In the genomic region with DNA sequence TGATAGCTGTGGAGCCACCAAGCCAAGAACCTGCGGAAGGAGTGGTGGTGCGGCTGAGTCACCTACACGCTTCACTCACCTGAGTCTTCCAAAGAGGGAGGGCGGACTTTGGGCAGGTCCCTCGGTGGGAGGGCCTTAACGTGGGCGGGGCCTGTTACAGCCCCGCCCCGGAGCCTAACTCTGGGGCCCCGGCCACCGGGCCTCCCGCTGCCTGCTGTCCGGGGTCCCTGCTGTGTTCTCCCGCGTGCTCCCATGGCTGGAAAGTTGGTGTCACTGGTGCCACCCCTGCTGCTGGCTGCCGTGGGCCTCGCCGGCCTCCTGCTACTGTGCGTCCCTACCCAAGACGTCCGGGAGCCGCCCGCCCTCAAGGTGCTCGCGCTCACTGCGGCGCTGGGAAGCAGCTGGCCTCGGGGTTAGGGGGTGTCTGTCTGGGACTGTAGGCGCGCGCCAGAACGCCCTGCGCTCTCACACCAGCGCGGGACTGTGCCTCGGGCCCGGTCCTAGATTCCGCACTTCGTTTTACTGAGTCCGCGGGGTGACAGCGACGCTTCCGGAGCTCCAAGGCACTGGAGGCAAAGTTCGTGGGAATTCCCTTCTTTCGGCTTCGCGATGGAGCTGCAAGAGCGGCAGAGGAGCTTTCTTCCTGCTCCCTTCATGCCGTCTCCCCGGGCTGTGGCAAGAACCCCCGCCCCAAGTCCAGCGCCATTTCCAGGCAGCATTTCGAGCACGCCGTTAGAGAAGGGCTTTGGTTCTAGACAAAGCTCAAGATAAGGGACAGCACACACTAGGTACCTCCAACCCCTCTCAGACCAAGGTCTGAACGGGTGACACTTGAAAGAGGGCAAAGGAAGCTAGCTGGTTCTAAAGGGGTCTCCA, we compare ENCODE assay signal across 9 mouse cellular contexts. TPM values are rescaled to one million over a fixed set of nuclear protein-coding genes. Genes with fewer than 3 reads are reported as not detected.
DNase-seq lines count a peak whose midpoint lies in the region; ATAC-seq and TF ChIP-seq lines count a peak whose summit lies in the region.
"Had no signal": no experiment of that assay in that cellular context is flagged by ENCODE, and none has a peak within 500 bp of the region (broad histone marks: within the 10 kb centered on the region; RNA-seq: fewer than 3 reads in every experiment).

Gene Entpd2 (plus strand): TSS at position 154 of the 876 bp plus-strand sequence.

- peak; percentile 52; the same call in 1 of the 2 replicates for ATAC-seq in hindbrain, postnatal 0 days
- no peak for ATAC-seq in limb, embryonic 11.5 days (ENCODE audit: insufficient number of reproducible peaks, low FRiP score, low TSS enrichment, low read depth)
- 0 out of 2 replicates have a peak, but pooled peaks have one; percentile 6 for ATAC-seq in midbrain, embryonic 16.5 days

- peak within 1 kb of the TSS; percentile 37; the same call in 1 of the 2 replicates for H3K9ac ChIP-seq in hindbrain, postnatal 0 days (replicated peaks; ENCODE audit: low read length)
- no peak within 1 kb of the TSS for H3K9ac ChIP-seq in limb, embryonic 11.5 days (ENCODE audit: low read length)
- peak within 1 kb of the TSS; percentile 48 for H3K9ac ChIP-seq in midbrain, embryonic 16.5 days (ENCODE audit: low read depth, low read length)

- WGBS in hindbrain, postnatal 0 days = 2% methylated on average over 57 of the region's 57 CpGs
- 1% methylated on average over 57 of the region's 57 CpGs for WGBS in limb, embryonic 11.5 days
- WGBS in midbrain, embryonic 16.5 days = 2% methylated on average over 56 of the region's 57 CpGs

- peaks cover 4% of the 10 kb centered on the region; the same call in 1 of the 2 replicates for H3K4me1 ChIP-seq in brown adipose tissue, adult 24 weeks (ENCODE audit: control insufficient read depth, insufficient read depth, insufficient read length, low read length)
- H3K4me1 ChIP-seq in hindbrain, postnatal 0 days (ENCODE audit: insufficient read depth, low read length) = peaks cover 21% of the 10 kb centered on the region; the same call in 1 of the 2 replicates
- no peaks in the 10 kb centered on the region; the same call in 1 of the 2 replicates for H3K4me1 ChIP-seq in limb, embryonic 11.5 days (ENCODE audit: control insufficient read depth, insufficient read depth, low read length)
- H3K4me1 ChIP-seq in midbrain, embryonic 16.5 days (ENCODE audit: control insufficient read depth, insufficient read depth, low read length) = peaks cover 7% of the 10 kb centered on the region; the same call in 1 of the 2 replicates

- peak; percentile 39 for DNase-seq in gastrocnemius, adult 18-20 months (ENCODE audit: low spot score)
- no peak for DNase-seq in gastrocnemius, adult 8-10 months (ENCODE audit: low spot score in 2 of 2)
- DNase-seq in gastrocnemius, postnatal 14 days = peak; percentile 47
- peak; percentile 71 for DNase-seq in hindbrain, postnatal 0 days (ENCODE audit: low spot score)
- DNase-seq in limb, embryonic 11.5 days (ENCODE audit: low spot score) = peak; percentile 32
- no peak for DNase-seq in right cerebral cortex, adult 2 months (ENCODE audit: low spot score in 2 of 2)

- peak; percentile 57 for TF ChIP-seq CTCF in hindbrain, postnatal 0 days (IDR thresholded peaks at IDR 0.05; ENCODE audit: low read depth)

- H3K4me2 ChIP-seq in hindbrain, postnatal 0 days (ENCODE audit: low read depth, low read length) = peak within 1 kb of the TSS; percentile 68
- peak within 1 kb of the TSS; percentile 53 for H3K4me2 ChIP-seq in limb, embryonic 11.5 days (ENCODE audit: low read depth, severe bottlenecking)
- H3K4me2 ChIP-seq in midbrain, embryonic 16.5 days (ENCODE audit: low read length) = peak within 1 kb of the TSS; percentile 63

- intact Hi-C loops in gastrocnemius, postnatal 14 days (cut with DNase I; ENCODE audit: low total_unique reads) = no loop called here

- no peaks in the 10 kb centered on the region for H3K9me3 ChIP-seq in hindbrain, postnatal 0 days (ENCODE audit: low read length)
- no peaks in the 10 kb centered on the region for H3K9me3 ChIP-seq in limb, embryonic 11.5 days (ENCODE audit: control insufficient read depth, low read length)
- no peaks in the 10 kb centered on the region for H3K9me3 ChIP-seq in midbrain, embryonic 16.5 days (replicated peaks; ENCODE audit: control insufficient read depth, low read length, poor library complexity, severe bottlenecking)

- H3K27me3 ChIP-seq in hindbrain, postnatal 0 days (ENCODE audit: insufficient read depth, low read length) = peaks cover 23% of the 10 kb centered on the region
- H3K27me3 ChIP-seq in limb, embryonic 11.5 days (ENCODE audit: control insufficient read depth, insufficient read depth, low read length) = peaks cover 58% of the 10 kb centered on the region
- peaks cover 57% of the 10 kb centered on the region for H3K27me3 ChIP-seq in midbrain, embryonic 16.5 days (ENCODE audit: control insufficient read depth, insufficient read depth, low read depth, low read length)

- H3K36me3 ChIP-seq in hindbrain, postnatal 0 days (ENCODE audit: insufficient read depth, low read length) = no peaks in the 10 kb centered on the region
- H3K36me3 ChIP-seq in limb, embryonic 11.5 days (ENCODE audit: control insufficient read depth, insufficient read depth, low read length) = no peaks in the 10 kb centered on the region
- no peaks in the 10 kb centered on the region for H3K36me3 ChIP-seq in midbrain, embryonic 16.5 days (ENCODE audit: control insufficient read depth, insufficient read depth, low read length)

- 0 out of 2 replicates have a peak within 1 kb of the TSS, but pooled peaks have one; percentile 13 for H3K27ac ChIP-seq in brown adipose tissue, adult 24 weeks (replicated peaks; ENCODE audit: low read depth, low read length)
- H3K27ac ChIP-seq in hindbrain, postnatal 0 days = peak within 1 kb of the TSS; percentile 58
- H3K27ac ChIP-seq in limb, embryonic 11.5 days (replicated peaks; ENCODE audit: low read depth, low read length) = no peak within 1 kb of the TSS
- H3K27ac ChIP-seq in midbrain, embryonic 16.5 days (ENCODE audit: low read length) = no peak within 1 kb of the TSS; the same call in 1 of the 2 replicates

- H3K4me3 ChIP-seq in brown adipose tissue, adult 24 weeks (ENCODE audit: insufficient read depth, low read depth, low read length) = peak within 1 kb of the TSS; percentile 65
- peak within 1 kb of the TSS; percentile 36 for H3K4me3 ChIP-seq in hindbrain, postnatal 0 days (ENCODE audit: low read length)
- peak within 1 kb of the TSS; percentile 26 for H3K4me3 ChIP-seq in limb, embryonic 11.5 days (ENCODE audit: low read depth, low read length)
- peak within 1 kb of the TSS; percentile 40 for H3K4me3 ChIP-seq in midbrain, embryonic 16.5 days (ENCODE audit: low read depth, low read length)

RNA-seq across cellular contexts. Expression of gene Entpd2, which starts in this region (rescaled TPM):
- 1 to 10 TPM; 6.2 to 8.3 TPM for total RNA-seq in gastrocnemius, adult 18-20 months (2021)
- total RNA-seq in gastrocnemius, adult 8-10 months (2022) = 1 to 10 TPM; 3.8 to 8.0 (median 6.2) TPM
- polyA plus RNA-seq in brown adipose tissue, adult 24 weeks (2012; ENCODE audit: insufficient read depth, insufficient read length, missing spikeins) = 11.3 and 18.4 TPM in 2 replicates
- total RNA-seq in gastrocnemius, postnatal 14 days (2021) = 10 to 100 TPM; 19.0 to 25.2 TPM
- total RNA-seq in hindbrain, postnatal 0 days (2014; rRNA removed) = 8.4 and 12.9 TPM in 2 replicates
- polyA plus RNA-seq in hindbrain, postnatal 0 days (2015; fragmentation: Nextera tagmentation; extraction: Ambion mirVana) = 10.8 and 12.3 TPM in 2 replicates
- not detected in 2 replicates for polyA plus RNA-seq in limb, embryonic 11.5 days (2014; fragmentation: Nextera tagmentation; extraction: Ambion mirVana)
- polyA plus RNA-seq in midbrain, embryonic 16.5 days (2015; fragmentation: Nextera tagmentation; extraction: Ambion mirVana) = 3.7 and 9.0 TPM in 2 replicates
- total RNA-seq: MEL had no signal

Comparison
In these comparisons a context has a peak if more than half of its experiments do, and no peak if none do; other contexts are left out.
1. DNase-seq: peak in gastrocnemius, adult 18-20 months (single experiment), gastrocnemius, postnatal 14 days (single experiment) and hindbrain, postnatal 0 days (single experiment); none in gastrocnemius, adult 8-10 months (0 of 2) and right cerebral cortex, adult 2 months (0 of 2).
2. Peak in DNase-seq, H3K4me3 ChIP-seq and H3K4me2 ChIP-seq in limb, embryonic 11.5 days; RNA of the gene not detected or under 1 TPM.
3. H3K27ac ChIP-seq: peak in brown adipose tissue, adult 24 weeks (single experiment) and hindbrain, postnatal 0 days (single experiment); none in limb, embryonic 11.5 days (single experiment) and midbrain, embryonic 16.5 days (single experiment).
4. Peak in every context shown above with its lines, with median percentiles within 50 percentile points of each other: H3K4me3 ChIP-seq and H3K4me2 ChIP-seq.